Mouse (Mus musculus): ENCODE data around the gene Tuba8. TPM values are rescaled to one million over a fixed set of nuclear protein-coding genes. Genes with fewer than 3 reads are reported as not detected.

Tuba8 gene
- total and polyA plus RNA-seq, 3 experiments, result 1.4 to 1.6 TPM; not detected in 1

- TF ChIP-seq GATA1 (IDR thresholded peaks at IDR 0.05; ENCODE audit: low read depth, low read length) (peak; percentile 88), JUND (IDR thresholded peaks at IDR 0.05; ENCODE audit: low read depth, low read length) (no peak), NRF1 (IDR thresholded peaks at IDR 0.05; ENCODE audit: insufficient read depth, low read depth, low read length, poor library complexity, severe bottlenecking) (no peak), MAFK (IDR thresholded peaks at IDR 0.05; ENCODE audit: borderline replicate concordance, low read depth, low read length) (no peak), ZNF384 (IDR thresholded peaks at IDR 0.05; ENCODE audit: low read depth, low read length) (peak; percentile 56; the same call in 1 of the 2 replicates), BHLHE40 (IDR thresholded peaks at IDR 0.05; ENCODE audit: borderline replicate concordance, low read depth, low read length) (no peak), KAT2A (conservative IDR thresholded peaks at IDR 0.05; ENCODE audit: low read depth, low read length) (no peak), RAD21 (IDR thresholded peaks at IDR 0.05; ENCODE audit: low read depth, low read length) (no peak), E2F4 (IDR thresholded peaks at IDR 0.05; ENCODE audit: borderline replicate concordance, low read depth, low read length) (no peak), ZC3H11A (IDR thresholded peaks at IDR 0.05; ENCODE audit: low read depth, low read length) (no peak), HCFC1 (IDR thresholded peaks at IDR 0.05; ENCODE audit: low read depth, low read length) (no peak), POLR2AphosphoS2 (IDR thresholded peaks at IDR 0.05; ENCODE audit: low read length) (no peak), MXI1 (IDR thresholded peaks at IDR 0.05; ENCODE audit: low read depth, low read length) (no peak), MYB (IDR thresholded peaks at IDR 0.05; ENCODE audit: low read depth, low read length) (no peak), MYC (IDR thresholded peaks at IDR 0.05; ENCODE audit: low read depth, low read length) (no peak), POLR2AphosphoS5 (IDR thresholded peaks at IDR 0.05; ENCODE audit: borderline replicate concordance, low read depth, low read length) (no peak), ETS1 (IDR thresholded peaks at IDR 0.05; ENCODE audit: low read depth, low read length) (no peak), MAX (IDR thresholded peaks at IDR 0.05; ENCODE audit: low read length) (no peak)
Measured at GRCm38 (mm10) chr6:121224993-121225392, 14.5 kb downstream of the Tuba8 start (continued).

GRCm38 (mm10) chr6:121226043-121226442 is 15.5 kb downstream of the Tuba8 start:
- Histone ChIP-seq H3K27me3 (ENCODE audit: control insufficient read depth in 1 of 2, insufficient read depth in 2 of 2, low read length in 2 of 2) (no peaks in the 10 kb centered on the region), H3K9me3 (replicated peaks; ENCODE audit: insufficient read depth, low read length) (no peaks in the 10 kb centered on the region), H3K9ac (ENCODE audit: control insufficient read depth, low read depth, low read length, poor library complexity, severe bottlenecking) (no peak overlapping the region), H3K4me3 (ENCODE audit: control insufficient read depth in 1 of 2, insufficient read depth in 1 of 2, low read depth in 2 of 2, low read length in 2 of 2) (no peak overlapping the region), H3K79me2 (ENCODE audit: control insufficient read depth, insufficient read depth, low read length, poor library complexity) (no peaks in the 10 kb centered on the region), H3K4me1 (ENCODE audit: control insufficient read depth in 1 of 2, insufficient read depth in 2 of 2, low read length in 2 of 2) (peaks cover 8 to 32% of the 10 kb centered on the region in 2 experiments), H3K36me3 (ENCODE audit: control insufficient read depth in 1 of 2, insufficient read depth in 2 of 2, low read length in 2 of 2) (peaks cover 0 to 25% of the 10 kb centered on the region in 2 experiments; a peak in 2 of 4 replicates), H3K27ac (ENCODE audit: control insufficient read depth, low read depth, low read length) (no peak overlapping the region)
- DNase-seq (ENCODE audit: low read depth, low spot score), result no peak
- no peak for TF ChIP-seq HCFC1 (IDR thresholded peaks at IDR 0.05; ENCODE audit: low read depth, low read length)
- no peak for TF ChIP-seq ZMIZ1 (IDR thresholded peaks at IDR 0.05; ENCODE audit: low read depth, low read length)
- no peak for TF ChIP-seq BHLHE40 (IDR thresholded peaks at IDR 0.05; ENCODE audit: borderline replicate concordance, low read depth, low read length)
- TF ChIP-seq MXI1 (IDR thresholded peaks at IDR 0.05; ENCODE audit: low read depth, low read length), result no peak
- no peak for TF ChIP-seq TCF12 (IDR thresholded peaks at IDR 0.05; ENCODE audit: low read depth, low read length)
- TF ChIP-seq MAZ (IDR thresholded peaks at IDR 0.05; ENCODE audit: low read depth, low read length), result no peak
- TF ChIP-seq CHD1 (IDR thresholded peaks at IDR 0.05; ENCODE audit: low read depth, low read length), result no peak
- no peak for TF ChIP-seq MYC (IDR thresholded peaks at IDR 0.05; ENCODE audit: low read depth, low read length)
- no peak for TF ChIP-seq USF1 (IDR thresholded peaks at IDR 0.05; ENCODE audit: low read depth, low read length)
- TF ChIP-seq EP300 (IDR thresholded peaks at IDR 0.05; ENCODE audit: low read depth in 1 of 2, low read length in 2 of 2), result no peak
- no peak for TF ChIP-seq POLR2A (IDR thresholded peaks at IDR 0.05; ENCODE audit: control insufficient read depth in 1 of 2, insufficient read depth in 1 of 2, low read depth in 1 of 2, low read length in 2 of 2, poor library complexity in 1 of 2)
- no peak for TF ChIP-seq NRF1 (IDR thresholded peaks at IDR 0.05; ENCODE audit: insufficient read depth, low read depth, low read length, poor library complexity, severe bottlenecking)

All from MEL (cell line).